Mouse (Mus musculus) kidney, postnatal 0 days (tissue): ENCODE results near the gene Mras. TPM values are rescaled to one million over a fixed set of nuclear protein-coding genes. Genes with fewer than 3 reads are reported as not detected.

ENCODE experiments used
- ATAC-seq: fragments of 200-750 bp; cut with Nextera tagmentation; replicated peaks from 2 replicates; pipeline ENCODE4 v1.8.0; 2017; ENCODE audit warnings: low read depth, moderate number of reproducible peaks, moderate TSS enrichment, moderate library complexity; ENCODE audit not compliant: low FRiP score
- DNase-seq: peaks from one replicate; pipeline ENCODE4 v3.0.0-alpha.2; 2016; ENCODE audit warnings: low spot score
- H3K27ac ChIP-seq: fragments of 300-500 bp; sonication (generic); 2 replicates; pipeline ENCODE4 v1.5.1; 2014; ENCODE audit warnings: mild to moderate bottlenecking
- H3K27me3 ChIP-seq: fragments of 300-500 bp; sonication (generic); 2 replicates; pipeline ENCODE4 v1.6.1; 2014; ENCODE audit warnings: low read length, mixed read lengths; ENCODE audit not compliant: insufficient read depth
- H3K36me3 ChIP-seq: fragments of 300-500 bp; sonication (generic); 2 replicates; pipeline ENCODE4 v1.6.1; 2014; ENCODE audit warnings: low read length, mixed read lengths; ENCODE audit not compliant: insufficient read depth
- H3K4me1 ChIP-seq: fragments of 300-500 bp; sonication (generic); replicated peaks from 2 replicates; pipeline ENCODE4 v1.6.1; 2014; ENCODE audit warnings: antibody characterized with exemption, low read length, mixed read lengths; ENCODE audit not compliant: insufficient read depth
- H3K4me2 ChIP-seq: fragments of 300-500 bp; sonication (generic); 2 replicates; pipeline ENCODE4 v1.6.1; 2014; ENCODE audit warnings: mild to moderate bottlenecking, low read length, moderate library complexity, mixed read lengths
- H3K4me3 ChIP-seq: fragments of 300-500 bp; sonication (generic); replicated peaks from 2 replicates; pipeline ENCODE4 v1.5.1; 2014; ENCODE audit warnings: low read depth, low read length
- H3K9ac ChIP-seq: fragments of 300-500 bp; sonication (generic); 2 replicates; pipeline ENCODE4 v1.6.1; 2014; ENCODE audit warnings: low read depth, low read length
- H3K9me3 ChIP-seq: fragments of 300-500 bp; sonication (generic); replicated peaks from 2 replicates; pipeline ENCODE4 v1.6.1; 2016; ENCODE audit warnings: low read length, inconsistent platforms, mixed read lengths
- CTCF ChIP-seq: IDR thresholded peaks from 2 replicates; pipeline ENCODE4 v1.5.1; 2016; ENCODE audit warnings: antibody characterized with exemption, low read depth, mild to moderate bottlenecking, moderate library complexity
- WGBS: fragments of 180-500 bp; shearing (Covaris S2); extraction: QIAGEN DNeasy Blood & Tissue Kit; methylation state at CpG from one replicate; pipeline ENCODE4 v1.1.7; 2014; 5-methylcytosine and 5-hydroxymethylcytosine counted together
- polyA plus RNA-seq: library from polyadenylated mRNA; unstranded; fragments of >200 nt; fragmentation: Nextera tagmentation; extraction: Ambion mirVana; gene quantifications from 2 replicates; pipeline ENCODE4 v1.2.1, GENCODE M21; 2015

Mras gene
- polyA plus RNA-seq, 1 experiment from 2014 or later = 19.4 TPM

GRCm38 (mm10) chr9:99428601-99429331 is 8.4 kb downstream of the Mras start:
- Histone ChIP-seq H3K27me3 (no peaks in the 10 kb centered on the region), H3K4me3 (no peak overlapping the region), H3K4me2 (no peak overlapping the region), H3K27ac (no peak overlapping the region), H3K9ac (no peak overlapping the region), H3K36me3 (no peaks in the 10 kb centered on the region), H3K9me3 (no peaks in the 10 kb centered on the region), H3K4me1 (peaks cover 21% of the 10 kb centered on the region)
- no peak for ATAC-seq
- no peak for DNase-seq
- TF ChIP-seq CTCF = no peak
- 72% methylated on average over 11 of the region's 11 CpGs for WGBS

- no peak overlapping the region for H3K9ac ChIP-seq
- H3K4me1 ChIP-seq = peaks cover 23% of the 10 kb centered on the region
- TF ChIP-seq CTCF = no peak
- H3K27ac ChIP-seq = peak overlapping the region; percentile 56
- no peak overlapping the region for H3K4me3 ChIP-seq
- DNase-seq = no peak
- H3K27me3 ChIP-seq = no peaks in the 10 kb centered on the region
- ATAC-seq = no peak
- no peaks in the 10 kb centered on the region for H3K36me3 ChIP-seq
- H3K9me3 ChIP-seq = no peaks in the 10 kb centered on the region
- H3K4me2 ChIP-seq = no peak overlapping the region
- 55% methylated on average over 9 of the region's 9 CpGs for WGBS
These were observed 11.9 kb downstream of the Mras start for GRCm38 (mm10) chr9:99425262-99425661.

GRCm38 (mm10) chr9:99424574-99424863 is 12.7 kb downstream of the Mras start:
- no peak for ATAC-seq
- no peak overlapping the region for H3K4me2 ChIP-seq
- peak overlapping the region; percentile 56; the same call in 1 of the 2 replicates for H3K27ac ChIP-seq

GRCm38 (mm10) chr9:99423692-99424573 is 13.2 kb downstream of the Mras start:
- TF ChIP-seq CTCF = no peak
- Histone ChIP-seq H3K4me3 (no peak overlapping the region), H3K4me1 (peaks cover 23% of the 10 kb centered on the region), H3K4me2 (no peak overlapping the region), H3K36me3 (no peaks in the 10 kb centered on the region), H3K9me3 (no peaks in the 10 kb centered on the region), H3K9ac (no peak overlapping the region), H3K27me3 (no peaks in the 10 kb centered on the region), H3K27ac (peak overlapping the region; percentile 56; the same call in 1 of the 2 replicates)
- WGBS = 64% methylated on average over 9 of the region's 9 CpGs
- peak; percentile 13; the same call in 1 of the 2 replicates for ATAC-seq
- no peak for DNase-seq

More at GRCm38 (mm10) chr9:99424574-99424863, 12.7 kb downstream of the Mras start:
- no peak for DNase-seq
- Histone ChIP-seq H3K9me3 (no peaks in the 10 kb centered on the region), H3K9ac (no peak overlapping the region), H3K4me3 (no peak overlapping the region), H3K4me1 (peaks cover 23% of the 10 kb centered on the region), H3K27me3 (no peaks in the 10 kb centered on the region), H3K36me3 (no peaks in the 10 kb centered on the region)
- TF ChIP-seq CTCF = no peak
- 55% methylated on average over 4 of the region's 4 CpGs for WGBS

GRCm38 (mm10) chr9:99421914-99422313 is 15.3 kb downstream of the Mras start:
- Histone ChIP-seq H3K9ac (no peak overlapping the region), H3K4me2 (no peak overlapping the region), H3K27me3 (no peaks in the 10 kb centered on the region), H3K27ac (no peak overlapping the region), H3K36me3 (no peaks in the 10 kb centered on the region), H3K9me3 (no peaks in the 10 kb centered on the region), H3K4me3 (no peak overlapping the region), H3K4me1 (peaks cover 23% of the 10 kb centered on the region)
- 75% methylated on average over 3 of the region's 3 CpGs for WGBS
- TF ChIP-seq CTCF = no peak
- no peak for DNase-seq
- ATAC-seq = no peak

GRCm38 (mm10) chr9:99419951-99420701 is 17.1 kb downstream of the Mras start:
- WGBS = 68% methylated on average over 8 of the region's 8 CpGs
- no peaks in the 10 kb centered on the region for H3K9me3 ChIP-seq
- ATAC-seq (no peak), DNase-seq (no peak)
- H3K9ac ChIP-seq = no peak overlapping the region
- H3K4me2 ChIP-seq = no peak overlapping the region
- no peak overlapping the region for H3K27ac ChIP-seq
- no peak for TF ChIP-seq CTCF
- no peak overlapping the region for H3K4me3 ChIP-seq
- no peaks in the 10 kb centered on the region for H3K27me3 ChIP-seq
- no peaks in the 10 kb centered on the region for H3K36me3 ChIP-seq
- H3K4me1 ChIP-seq = peaks cover 15% of the 10 kb centered on the region
